Mouse (Mus musculus) mature B cell (primary cell): Measurements from ENCODE around the gene Adgb.

Source experiments
- in situ Hi-C: fragments of 300-500 bp; cut with MboI; formaldehyde crosslinking; loops from 2 replicates; pipeline ENCODE4 v1.14.3; 2019

Gene Adgb

GRCm38 (mm10) chr10:10350550-10350949, 121.6 kb downstream of the Adgb start:
- in situ Hi-C loops: no loop called here

GRCm38 (mm10) chr10:10343930-10344329, 128.2 kb downstream of the Adgb start:
- in situ Hi-C loops: no loop called here

- in situ Hi-C loops: no loop called here
These were observed 146.6 kb downstream of the Adgb start for GRCm38 (mm10) chr10:10325560-10325959.

GRCm38 (mm10) chr10:10322961-10323360, 149.2 kb downstream of the Adgb start:
- in situ Hi-C loops: no loop called here

GRCm38 (mm10) chr10:10321119-10321781, 150.9 kb downstream of the Adgb start:
- in situ Hi-C loops: no loop called here

DNA sequence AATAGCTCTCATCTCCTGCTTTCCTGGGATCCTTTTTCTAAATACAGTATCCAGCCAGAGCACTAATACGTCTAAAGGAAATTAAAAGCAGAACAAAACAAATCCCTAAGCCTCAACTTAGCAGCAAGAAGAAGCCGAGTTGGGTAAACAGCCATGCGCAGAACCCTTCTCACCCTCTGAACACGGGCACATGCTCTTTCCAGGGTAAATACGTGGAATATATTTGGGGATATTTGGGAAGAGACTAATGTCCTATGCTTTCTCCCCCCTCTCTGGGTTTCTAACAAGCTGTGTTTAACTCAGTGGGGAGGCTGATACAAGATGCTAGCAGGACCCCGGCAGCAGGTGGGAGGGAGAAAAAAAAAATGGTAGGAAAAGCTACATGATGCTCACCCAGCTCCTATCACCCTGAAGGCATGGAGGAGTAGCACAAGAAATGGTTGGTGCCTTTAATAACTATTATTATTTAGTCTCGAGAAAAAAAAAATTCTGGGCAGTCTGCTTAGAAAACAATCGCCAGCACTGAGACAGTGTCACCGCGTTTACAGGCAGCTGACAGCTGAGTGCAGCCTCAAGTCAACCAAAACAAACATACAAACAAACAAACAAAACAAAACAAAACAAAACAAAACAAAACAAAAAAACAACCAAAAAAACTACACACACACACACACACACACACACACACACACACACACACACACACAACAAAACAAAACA, 151.6 kb downstream of the Adgb start:
- in situ Hi-C loops: no loop called here

DNA sequence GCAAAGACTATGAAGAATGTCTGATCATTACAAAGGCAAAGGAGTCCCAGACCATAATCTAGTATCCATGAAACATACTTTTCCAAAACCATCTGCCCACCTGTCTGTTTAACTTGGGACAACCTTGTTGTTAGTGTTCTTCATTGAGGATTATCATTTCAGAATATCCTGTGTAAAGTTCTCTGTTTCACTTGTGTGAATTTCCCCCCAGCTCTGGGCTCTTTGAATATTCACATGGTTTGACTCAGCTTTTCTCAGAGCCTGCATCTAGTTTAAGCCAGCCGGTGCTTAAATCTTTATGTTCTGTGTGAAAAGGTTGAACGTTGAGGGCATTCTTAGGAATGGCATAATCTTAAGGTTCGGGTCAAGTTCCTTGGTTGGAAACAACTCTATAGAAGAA, 154.0 kb downstream of the Adgb start:
- in situ Hi-C loops: no loop called here

- in situ Hi-C loops: no loop called here
These were observed 156.5 kb downstream of the Adgb start for GRCm38 (mm10) chr10:10315631-10316030.

DNA sequence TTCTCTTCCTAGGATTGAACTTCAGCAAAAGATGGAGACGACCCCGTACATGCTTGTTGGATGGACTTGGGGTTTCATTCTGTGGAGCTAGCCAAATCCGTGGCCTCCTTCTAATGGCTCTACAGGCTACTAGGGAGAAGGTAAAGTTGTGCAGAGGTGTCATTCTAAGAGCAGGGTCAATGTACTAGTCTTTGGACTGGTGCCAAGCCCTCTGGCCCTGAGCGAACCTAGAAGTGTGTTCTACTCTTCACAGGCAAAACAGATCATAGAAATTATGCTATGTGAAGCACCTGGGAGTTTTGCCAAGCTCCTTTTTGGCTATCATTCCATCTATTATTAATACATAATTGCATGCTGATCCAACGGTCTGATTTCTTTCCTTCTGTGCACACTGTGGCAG, 157.6 kb downstream of the Adgb start:
- in situ Hi-C loops: no loop called here

GRCm38 (mm10) chr10:10309877-10310426, 162.2 kb downstream of the Adgb start:
- in situ Hi-C loops: no loop called here

DNA sequence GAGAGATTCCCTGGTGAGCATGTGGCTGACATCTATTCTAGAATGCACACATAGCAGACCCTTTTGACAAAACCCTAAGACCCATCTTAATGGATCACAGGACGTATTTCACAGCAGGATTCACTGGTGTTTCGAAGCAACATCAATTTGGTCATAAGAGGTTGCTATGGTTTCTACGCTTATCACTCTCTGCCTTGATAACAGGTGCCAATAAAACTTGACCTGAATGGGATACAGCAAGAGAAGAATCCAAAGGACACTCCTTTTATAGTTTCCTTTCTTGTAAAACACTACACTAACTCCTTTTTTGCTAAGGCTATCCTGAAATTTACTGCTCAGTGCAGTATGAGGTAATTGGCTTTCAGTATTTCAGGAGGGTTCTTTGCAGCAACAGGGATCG, 163.1 kb downstream of the Adgb start:
- in situ Hi-C loops: no loop called here

GRCm38 (mm10) chr10:10307384-10307783, 164.7 kb downstream of the Adgb start:
- in situ Hi-C loops: no loop called here

DNA sequence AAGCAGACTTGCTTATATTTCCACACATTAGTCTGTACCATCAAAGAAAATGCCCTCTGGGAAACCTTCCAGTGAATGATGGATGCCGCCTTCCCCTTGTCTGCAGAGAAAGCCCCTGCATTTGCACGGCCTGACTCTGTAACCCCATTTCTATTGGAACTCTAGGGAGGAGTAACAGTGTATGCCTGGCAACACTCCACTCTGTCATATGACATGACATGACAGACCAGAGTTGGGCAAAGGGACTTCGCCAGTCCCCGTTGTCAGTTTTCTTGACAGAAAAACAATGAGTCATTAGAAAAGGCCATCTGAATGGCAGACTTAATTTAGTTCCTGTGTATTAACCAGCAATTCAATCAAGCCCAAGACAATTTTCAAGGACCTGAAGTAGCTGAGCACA, 167.8 kb downstream of the Adgb start:
- in situ Hi-C loops: no loop called here

- in situ Hi-C loops: no loop called here
These were observed 170.4 kb downstream of the Adgb start for GRCm38 (mm10) chr10:10301692-10302091.

GRCm38 (mm10) chr10:10300915-10301439, 171.1 kb downstream of the Adgb start:
- in situ Hi-C loops: no loop called here

- in situ Hi-C loops: no loop called here
These were observed 172.1 kb downstream of the Adgb start for GRCm38 (mm10) chr10:10299987-10300386.

DNA sequence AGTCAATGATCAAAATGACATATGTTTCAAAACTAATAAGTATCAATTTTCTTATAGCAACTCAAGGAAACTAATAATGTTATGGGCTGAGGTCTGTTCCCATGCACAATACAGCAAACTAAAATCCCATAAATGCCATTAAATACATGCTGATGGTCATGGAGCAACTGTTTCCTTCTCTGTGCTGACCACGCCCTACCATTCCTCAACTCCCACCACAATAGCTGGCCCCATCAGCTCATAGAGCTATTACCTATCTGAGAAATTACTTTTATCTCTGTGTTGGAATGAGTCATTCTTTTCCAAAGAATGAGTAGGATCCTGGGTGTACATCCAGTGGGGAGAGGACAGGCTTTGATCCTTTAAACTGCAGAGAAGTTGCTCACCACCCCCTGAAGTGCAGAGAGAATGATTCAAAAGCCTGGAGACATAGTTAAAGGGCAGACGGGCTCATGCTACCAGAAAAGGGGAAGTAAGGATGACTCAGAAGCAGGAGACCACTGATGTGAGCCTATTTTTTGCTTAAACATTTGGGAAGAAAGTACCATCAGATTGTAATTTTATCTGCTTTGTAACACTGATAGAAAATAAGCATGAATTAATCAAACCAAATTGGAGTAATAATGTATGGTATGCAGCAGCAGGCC, 184.8 kb downstream of the Adgb start:
- in situ Hi-C loops: no loop called here
